Mouse (Mus musculus) right cerebral cortex, adult 18-20 months (tissue): Measurements from ENCODE around the gene Eif3f.

Source experiments
- DNase-seq: peaks from one replicate; pipeline ENCODE4 v3.0.0; 2022; ENCODE audit warnings: mixed read lengths

The Eif3f gene

DNA sequence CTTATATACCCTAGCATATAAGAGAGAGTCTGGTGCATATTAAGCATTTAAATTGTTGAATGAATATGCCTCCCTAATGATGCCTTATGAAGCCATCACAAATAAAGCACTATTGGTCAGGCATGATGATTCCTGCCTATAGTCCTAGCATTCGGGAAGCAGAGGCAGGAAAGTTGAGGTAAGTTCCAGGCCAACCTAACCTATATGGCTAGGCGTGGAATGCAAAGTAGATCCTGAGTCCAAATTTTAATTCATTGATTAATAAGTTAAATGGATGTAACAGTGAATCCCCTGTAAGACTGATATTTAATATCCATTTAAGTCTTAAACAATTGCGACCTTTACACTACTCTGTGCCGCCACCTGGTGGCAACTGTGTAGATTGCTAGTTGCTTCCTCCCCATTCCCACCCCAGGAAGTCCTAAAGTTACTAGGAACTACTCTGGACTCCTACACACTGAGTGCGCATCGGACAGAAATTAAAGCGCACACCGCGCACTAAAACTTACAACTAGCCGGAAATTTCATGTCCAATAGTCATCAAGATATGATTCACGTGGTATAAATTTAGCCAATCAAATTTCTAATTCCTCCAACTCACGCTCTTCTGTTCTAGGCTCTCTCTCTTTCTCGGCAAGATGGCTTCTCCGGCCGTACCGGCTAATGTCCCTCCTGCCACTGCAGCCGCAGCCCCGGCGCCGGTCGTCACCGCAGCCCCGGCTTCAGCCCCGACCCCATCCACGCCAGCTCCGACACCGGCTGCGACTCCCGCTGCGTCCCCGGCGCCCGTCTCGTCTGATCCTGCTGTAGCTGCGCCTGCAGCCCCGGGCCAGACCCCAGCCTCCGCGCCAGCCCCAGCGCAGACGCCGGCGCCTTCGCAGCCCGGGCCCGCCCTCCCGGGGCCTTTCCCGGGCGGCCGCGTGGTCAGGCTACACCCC, at the start of gene Eif3f:
Eif3f (plus strand) TSS at position 624 of the 938 bp plus-strand sequence.
- DNase-seq, result peak; percentile 95

DNA sequence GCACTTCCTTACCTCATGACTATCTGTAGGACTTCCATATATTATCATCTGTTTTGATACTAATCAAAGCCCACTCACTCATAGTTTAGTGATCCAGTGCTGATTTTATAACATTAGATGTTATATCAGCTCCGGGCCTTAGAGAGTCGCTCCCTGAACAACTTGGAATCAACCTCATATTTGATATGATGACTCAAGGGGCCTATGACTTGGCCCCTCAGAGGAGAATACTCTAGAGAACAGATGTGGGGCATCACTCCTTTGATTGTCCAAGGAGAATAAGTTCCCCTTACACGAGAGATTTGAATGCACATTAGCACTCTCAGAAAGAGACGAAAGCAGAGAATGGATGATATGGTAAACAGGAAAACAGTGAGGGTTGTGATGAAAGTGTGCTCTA, 49.3 kb upstream of the Eif3f start, which contains the start of gene Olfr518:
Olfr518 (minus strand) TSS at position 101 of the 400 bp plus-strand sequence.
- DNase-seq, result no peak

DNA sequence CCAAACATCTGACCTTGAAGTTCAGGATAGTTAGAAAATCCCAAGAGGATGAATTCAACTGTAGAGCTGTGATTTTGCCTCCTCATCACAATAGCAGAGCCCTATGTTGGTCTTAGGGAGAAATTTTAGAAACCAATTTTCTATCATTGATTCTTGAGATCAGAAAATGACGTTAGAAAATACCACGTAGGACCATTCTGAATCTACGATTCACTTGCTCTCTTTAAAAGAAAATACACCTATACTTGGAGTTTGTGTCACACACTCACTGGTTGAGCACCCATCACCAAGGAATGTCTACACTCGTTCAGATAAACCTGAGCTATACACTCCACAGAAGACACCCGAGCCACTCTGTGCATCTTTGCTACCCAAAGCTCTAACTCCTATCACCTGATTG, 39.9 kb upstream of the Eif3f start, which contains the start of gene Olfr519:
Olfr519 (minus strand) TSS at position 101 of the 400 bp plus-strand sequence.
- no peak for DNase-seq

DNA sequence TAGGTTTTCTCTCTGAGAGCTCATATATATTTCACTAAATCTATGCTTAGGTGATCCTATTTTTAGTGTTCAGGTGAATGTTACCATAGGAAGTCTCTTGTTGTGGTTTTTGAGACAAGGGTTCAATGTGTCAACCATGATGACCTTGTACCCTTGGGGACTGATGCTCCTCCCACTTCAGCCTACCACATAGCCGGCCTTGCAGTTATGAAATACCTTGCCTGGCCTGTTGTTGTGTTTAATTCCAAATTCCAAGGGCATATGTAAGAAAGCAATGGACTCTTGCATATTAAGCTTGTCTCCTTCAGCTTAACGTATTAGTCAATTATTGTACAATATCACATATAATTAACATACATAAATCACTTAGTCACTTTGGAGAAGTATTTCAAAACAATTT, 30.2 kb upstream of the Eif3f start:
- DNase-seq, result no peak

DNA sequence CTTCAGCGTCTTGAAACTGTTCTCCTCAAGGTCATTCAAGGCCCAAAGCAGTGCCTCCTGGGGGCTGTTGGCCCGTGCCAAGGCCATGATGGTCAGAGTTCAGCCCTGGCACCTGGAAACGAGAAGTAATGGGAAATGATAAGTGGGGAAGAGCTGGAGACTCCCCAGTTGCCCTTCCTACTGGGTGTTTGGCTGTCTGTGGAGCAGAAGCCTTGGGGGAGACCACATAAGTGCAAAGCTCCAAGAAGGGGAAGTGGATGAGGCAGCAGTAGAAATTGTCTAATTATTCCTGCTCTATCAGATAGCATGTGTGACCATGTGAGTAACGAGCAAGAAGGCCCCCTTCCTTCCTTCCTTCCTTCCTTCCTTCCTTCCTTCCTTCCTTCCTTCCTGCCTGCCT, 7.2 kb upstream of the Eif3f start:
- DNase-seq, result no peak

DNA sequence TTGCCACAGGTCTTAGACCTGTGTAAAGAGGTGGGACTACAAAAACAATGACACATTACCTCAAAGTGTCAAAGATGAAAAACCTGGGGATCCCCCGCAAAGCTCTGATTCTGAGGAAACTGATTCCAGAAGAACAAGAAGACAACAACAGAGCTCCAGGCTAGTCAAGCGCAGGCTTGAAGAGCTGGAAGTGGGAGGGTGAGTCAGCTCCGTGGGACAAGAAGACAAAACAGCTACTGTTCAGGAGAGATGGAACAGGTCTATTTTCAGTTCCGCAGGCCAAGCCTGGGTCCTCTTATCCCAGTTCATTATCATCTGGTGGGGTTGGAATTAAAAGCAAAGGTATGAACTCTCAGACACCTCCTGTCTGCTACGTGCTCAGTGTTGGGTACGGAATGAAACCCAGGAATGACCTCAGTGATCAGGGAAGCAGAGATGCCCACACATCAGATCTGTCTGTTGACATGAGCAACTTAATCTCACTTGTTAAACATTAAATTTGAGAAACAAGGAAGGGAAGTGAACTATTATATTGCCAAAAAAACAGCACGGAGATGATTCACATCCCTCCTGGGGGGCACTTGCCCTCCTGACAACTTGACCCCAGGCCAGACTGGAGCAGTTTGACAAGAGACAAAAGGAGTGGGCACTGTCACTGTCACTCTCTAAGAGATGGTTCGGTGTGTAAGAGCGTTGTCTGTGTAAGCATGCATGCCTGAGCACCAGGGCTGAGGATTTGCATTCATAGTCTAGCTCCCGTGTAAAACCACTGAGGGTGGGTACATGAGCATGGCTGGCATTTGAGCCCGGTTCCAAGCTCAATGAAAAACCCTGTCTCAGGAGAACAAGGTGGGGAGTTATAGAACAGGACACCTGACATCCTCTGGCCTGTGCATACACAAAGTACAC, 5.7 kb upstream of the Eif3f start:
- DNase-seq, result peak; percentile 64

DNA sequence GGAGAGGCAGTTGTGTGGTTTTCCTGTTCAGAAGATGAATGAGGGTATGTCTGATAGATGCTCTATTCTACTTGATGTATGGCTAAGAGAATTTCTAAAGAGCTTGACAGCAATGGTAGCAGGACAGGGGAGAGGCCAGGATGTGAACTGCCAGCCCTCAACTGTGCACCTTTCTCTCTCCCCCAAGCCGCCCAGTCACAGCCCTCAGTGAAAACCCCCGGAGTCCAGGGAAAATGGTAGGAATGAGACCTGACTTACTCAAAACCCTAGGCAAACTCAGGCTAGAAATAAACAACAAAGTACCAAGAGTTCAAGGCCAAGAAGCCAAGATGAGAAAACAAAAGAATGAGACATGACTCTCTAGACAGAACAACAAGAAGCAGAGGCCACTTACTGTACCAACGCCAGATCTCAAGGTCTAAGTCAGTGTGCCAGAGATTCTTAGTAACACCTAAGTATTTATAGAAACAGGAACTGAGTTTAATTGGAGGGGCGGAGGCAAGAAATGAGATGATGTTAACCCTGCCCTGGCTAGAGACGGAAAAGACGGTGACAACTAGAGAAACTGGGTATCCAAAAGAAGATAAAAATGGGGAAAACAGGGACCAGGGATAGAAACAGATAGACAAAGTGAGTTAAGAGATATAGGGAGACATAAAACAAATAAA, 4.4 kb upstream of the Eif3f start, which contains the start of gene Nlrp10:
Nlrp10 (minus strand) TSS at position 453 of the 668 bp plus-strand sequence.
- no peak for DNase-seq

DNA sequence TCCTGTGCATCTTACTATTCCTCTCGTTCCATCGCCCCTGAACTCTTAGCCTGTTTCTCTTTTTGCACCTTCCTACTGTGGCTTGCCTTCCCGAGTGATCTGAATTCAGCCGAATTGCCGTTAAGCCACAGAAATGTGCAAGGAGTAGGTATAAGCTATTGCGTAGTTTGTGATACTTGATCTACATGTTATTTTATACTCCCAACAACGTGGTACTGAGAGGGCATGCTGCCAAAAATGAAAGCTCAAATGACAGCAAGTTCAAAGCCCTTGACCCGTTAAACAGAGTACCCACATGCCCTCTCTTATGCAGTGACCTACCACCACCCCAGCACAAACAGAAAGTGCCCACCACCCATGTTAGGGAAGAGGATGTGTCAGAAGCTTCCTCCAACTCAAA, 619 bp downstream of the Eif3f start:
- DNase-seq, result no peak

DNA sequence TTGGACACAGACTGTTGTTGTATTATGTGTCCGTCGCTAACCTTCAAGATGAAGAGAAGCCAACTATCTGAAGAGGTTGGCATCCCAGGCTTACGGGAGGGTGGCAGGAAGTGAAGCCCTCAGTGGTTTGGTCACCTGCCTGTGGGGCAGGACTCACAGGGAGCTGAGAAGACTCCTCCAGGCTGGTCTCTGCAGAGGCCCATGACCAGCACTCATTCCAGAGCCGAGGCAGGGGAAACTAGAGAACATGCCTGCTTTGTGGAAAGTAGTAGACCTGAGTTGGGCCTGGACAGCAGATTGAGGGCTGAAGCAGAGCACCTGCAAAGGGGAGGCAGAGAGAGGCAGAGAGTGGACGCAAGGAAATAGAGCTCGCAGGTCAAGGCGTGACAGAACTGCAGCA, 1.2 kb downstream of the Eif3f start:
- no peak for DNase-seq

DNA sequence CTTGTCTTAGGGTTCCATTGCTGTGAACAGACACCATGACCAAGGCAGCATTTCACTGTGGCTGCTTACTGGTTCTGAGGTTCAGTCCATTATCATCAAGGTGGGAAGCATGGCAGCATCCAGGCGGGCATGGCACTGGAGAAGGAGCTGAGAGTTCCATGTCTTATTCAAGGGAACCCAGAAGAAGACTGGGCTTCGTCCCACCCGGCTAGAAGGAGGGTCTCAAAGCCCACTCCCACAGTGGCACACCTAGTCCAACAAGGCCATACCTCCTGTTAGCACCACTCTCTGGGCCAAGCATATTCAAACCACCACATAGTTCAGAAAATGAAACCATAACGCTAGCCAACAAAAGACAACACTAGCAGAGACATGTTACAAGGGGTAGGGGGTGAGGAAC, 2.4 kb downstream of the Eif3f start:
- DNase-seq, result no peak

DNA sequence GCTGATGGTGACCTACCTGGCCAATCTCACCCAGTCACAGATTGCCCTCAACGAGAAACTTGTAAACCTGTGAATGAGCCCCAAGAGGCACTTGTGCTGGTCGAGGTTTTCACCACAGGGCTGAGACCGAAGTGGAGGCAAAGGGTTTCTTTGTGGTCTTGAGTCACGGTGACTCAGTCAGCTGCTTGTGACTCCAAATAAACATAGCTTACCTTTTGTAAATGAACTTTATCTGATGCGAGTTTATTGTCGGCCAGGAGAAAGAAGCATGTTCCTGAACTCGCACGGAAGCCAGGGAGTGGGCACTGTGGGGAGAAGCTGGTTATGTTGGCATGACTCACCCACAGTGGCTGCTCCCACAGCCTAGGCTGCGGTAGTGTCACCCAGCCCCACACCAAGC, 7.2 kb downstream of the Eif3f start:
- peak; percentile 38 for DNase-seq

DNA sequence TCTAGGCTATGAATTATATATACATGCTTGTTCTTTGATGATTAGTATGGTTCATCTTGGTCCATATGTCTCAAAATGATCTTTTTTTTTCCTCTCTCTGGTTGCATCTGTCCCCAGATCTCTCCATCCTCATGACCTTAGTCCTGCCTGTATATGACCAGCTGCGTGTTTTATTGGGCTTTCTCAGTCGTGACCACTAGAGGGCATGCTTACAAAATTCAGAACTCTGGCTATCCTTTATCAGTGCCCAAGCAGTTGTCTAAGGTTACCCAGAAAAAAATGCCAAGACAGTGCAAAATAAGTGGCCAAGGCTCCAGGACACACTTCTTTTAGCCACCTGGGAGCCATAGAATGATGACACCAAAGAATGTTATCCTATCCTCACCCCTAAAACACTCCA, 9.8 kb downstream of the Eif3f start:
- peak; percentile 57 for DNase-seq

DNA sequence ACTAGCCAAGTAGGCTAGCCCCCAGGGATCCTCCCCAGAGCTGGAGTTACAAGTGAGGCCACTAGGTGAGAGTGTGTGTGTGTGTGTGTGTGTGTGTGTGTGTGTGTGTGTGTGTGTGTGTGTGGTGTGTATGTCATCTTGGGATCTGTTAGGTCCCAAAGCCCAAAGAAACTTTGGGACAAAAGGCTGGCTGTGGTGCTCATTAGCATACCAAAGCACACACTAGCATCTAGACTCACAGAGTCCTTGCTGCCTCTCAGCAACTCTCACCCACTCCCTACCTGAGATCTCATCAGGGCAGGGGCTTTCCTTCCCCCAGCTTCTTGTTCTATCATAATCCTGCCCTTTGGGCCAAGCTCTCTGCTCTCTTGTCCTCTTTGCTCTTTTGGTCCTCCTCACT, 14.4 kb downstream of the Eif3f start:
- DNase-seq, result no peak

DNA sequence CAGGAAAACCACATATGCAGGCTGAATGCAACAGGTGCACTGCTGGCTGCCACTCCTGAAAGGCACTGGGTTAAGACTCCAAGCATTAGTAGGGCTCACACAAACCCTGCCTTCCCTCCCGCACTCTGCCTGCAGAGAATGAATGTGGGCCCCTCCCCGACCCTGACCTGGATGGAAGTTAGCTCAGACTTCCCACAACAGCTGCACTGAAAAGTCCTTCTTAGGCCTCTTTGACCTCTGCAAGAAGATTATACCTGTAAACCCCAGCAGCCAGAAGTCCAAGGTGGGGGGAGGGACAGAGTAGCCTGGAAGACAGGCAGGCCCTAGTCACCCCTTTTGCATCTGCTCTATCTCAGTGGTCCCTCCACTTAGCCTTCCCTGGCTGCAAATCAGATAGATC, 15.1 kb downstream of the Eif3f start:
- no peak for DNase-seq

DNA sequence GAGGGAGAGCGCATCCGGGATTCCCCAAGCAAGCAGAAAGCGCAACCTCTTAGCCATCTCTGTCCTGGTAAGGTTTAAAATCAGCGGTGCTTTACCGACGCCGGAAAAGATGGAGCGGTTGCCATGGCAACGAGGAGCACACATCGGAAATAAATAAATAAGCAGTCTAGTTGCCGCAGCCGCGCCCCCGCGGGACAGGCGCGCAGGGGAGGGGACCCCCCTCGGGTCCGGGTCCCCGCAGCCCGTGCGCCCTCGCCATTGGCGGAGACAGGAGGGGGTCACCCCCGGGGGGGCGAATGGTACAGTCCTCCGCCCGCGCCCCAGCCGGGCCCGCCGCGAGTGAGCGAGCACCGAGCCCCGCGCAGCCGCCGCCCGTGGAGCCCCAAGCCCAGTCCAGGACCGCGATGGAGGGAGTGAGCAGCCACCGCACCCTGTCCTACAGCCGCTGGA, 16.1 kb downstream of the Eif3f start, which contains the start of gene Tub:
Tub (plus strand) TSS at position 27 of the 450 bp plus-strand sequence.
- DNase-seq, result peak; percentile 87

DNA sequence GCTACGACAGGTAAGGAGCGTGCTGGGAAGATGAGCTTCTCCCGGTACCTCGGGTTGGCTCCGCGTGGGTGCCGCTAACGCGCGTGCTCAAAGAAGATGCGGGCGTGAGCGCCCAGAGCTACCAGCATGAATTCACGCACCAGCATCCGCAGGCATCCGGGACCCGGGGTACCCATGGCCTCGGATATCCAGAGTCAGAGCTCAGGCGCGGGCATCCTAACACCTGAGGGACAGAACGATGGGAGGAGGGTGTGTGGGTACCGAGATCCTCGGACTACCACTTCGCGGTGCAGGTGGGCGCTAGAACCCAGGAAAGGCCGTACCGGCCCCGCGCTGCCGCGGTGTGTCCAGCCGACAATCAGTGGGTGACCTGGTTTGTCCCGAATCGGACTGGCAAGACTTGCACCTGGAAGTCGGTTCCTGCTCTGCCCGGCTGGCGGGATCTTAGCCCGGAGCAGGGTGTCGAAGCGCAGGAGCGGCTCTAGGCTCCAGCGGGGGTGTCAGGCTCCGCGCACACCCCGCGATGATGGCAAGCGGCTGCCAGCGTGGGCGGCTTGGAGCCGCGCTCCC, 16.6 kb downstream of the Eif3f start:
- peak; percentile 81 for DNase-seq

DNA sequence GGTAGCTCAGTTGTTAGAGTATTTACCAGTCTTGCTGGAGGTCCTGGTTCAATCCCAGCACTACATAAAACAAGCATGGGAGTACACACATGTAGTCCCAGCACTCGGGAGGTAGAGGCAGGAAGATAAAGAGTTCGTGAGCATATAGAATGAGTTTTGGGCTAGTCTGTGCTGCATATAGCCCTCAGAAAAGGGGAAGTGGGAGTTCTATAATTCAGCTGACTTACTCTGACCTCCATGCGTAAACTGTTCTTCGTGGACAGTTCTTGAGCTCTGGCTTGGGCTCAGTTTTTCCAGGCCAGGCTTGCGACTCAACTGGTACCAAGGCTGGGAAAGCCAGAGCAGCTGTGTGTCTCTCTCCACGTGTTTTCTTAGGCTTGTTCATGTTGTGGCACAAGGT, 18.6 kb downstream of the Eif3f start:
- DNase-seq, result no peak

DNA sequence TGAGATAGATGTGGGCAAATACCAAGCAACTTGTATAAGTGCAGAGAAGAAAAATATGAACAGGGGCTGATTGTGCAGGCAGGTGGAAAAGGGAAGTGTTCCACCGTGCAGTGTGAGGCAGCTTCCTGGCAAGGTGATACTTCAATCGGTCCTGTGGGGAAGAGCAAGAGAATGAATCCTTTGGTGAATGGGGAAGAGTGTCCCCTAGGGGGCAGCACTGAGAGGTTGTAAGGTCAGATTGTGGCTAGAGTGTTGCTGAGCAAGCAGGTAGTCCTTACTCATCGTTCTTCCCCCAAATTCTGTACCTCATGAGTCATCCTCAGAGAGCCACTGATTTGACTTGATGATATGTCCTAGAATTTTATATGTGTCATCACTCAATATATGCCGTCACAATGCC, 20.0 kb downstream of the Eif3f start:
- no peak for DNase-seq

DNA sequence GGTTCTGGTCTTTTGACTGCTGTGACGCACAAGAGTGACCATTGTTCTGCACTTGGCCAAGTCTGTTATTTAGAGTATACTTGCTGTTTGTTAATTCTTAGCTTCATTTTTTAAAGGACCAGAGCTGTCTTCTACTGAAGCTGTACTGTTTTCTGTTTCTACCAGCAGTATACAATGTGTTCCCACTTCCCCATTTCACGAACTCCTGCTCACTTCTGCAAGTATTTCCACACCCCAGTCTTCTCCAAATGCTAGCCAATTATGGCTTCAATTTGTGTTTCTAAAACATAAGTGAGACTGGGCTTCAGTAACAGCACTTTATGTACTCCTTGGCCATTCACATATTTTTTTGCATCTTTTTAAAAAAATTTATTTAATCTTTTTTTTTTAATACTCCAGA, 23.5 kb downstream of the Eif3f start:
- DNase-seq, result no peak

DNA sequence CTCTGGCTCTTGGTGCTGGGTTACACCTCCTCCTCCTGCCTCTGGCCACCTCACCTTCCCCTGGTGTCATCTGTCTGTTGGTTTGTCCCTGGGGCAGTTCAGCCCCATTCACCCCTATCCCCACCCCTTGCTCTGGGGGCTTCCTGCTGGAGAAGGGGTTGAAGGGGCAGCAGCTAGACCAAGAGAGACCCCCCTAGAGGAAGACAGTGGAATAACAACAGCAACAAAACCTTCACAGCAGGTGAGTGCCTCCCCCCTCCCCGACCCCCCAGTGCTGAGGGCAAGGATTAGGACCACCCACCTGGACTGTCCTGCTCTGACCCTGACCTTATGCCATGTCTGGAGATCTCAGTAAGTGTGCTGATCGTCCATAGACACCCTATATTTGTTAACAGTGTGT, 31.8 kb downstream of the Eif3f start:
- no peak for DNase-seq

DNA sequence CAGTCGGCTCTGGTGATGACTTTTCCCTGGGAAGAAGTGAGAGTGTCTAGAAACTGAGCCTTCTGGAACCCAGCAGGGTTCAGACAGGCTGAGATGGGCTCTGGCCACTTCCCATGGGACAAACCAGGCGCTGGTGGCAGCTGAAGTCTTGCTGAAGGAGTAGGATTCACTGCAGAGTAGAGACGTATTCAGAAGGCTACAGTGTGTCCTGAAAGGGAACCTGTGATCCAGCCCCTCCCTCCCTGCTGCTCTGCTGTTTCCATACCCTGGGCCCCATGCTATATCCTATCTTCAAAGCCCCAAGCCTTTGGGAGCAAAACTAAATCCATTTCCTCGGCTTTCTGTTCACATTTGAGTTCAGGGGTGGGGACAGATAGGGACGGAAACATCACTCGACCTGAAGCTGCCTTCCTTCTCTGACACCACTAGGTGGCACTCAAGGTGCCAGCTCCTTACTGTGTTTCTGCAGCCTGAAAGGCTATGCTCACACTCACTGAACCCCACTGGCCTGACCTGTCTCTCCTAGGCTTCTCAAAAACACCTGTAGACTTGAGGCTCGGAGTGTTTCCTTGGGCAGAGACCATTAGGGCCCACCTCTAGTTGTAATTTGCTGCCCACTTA, 32.6 kb downstream of the Eif3f start:
- DNase-seq, result peak; percentile 76

DNA sequence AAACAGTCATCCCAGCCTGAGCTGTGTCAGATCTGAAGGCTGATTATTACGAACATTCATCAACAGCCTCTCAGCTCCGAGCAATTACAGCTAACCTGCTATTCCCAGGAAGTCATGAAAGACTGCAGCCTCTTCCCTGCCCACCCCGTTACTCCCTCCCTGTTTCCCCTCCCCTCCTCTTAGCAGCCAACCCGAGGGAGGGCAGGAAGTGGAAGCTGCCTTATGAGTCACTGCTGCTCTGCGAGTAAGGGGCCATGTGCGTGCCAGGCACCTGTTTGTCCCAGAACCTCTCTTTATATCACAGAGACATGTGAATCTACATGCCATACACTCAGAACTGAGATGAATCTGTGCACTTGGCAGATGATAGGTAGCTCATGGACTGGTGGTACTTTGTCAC, 34.0 kb downstream of the Eif3f start:
- peak; percentile 41 for DNase-seq
